Mouse (Mus musculus): ENCODE results near the gene Atp1a1. TPM values are rescaled to one million over a fixed set of nuclear protein-coding genes. Genes with fewer than 3 reads are reported as not detected.

Atp1a1 gene
- polyA plus RNA-seq, 1 experiment from 2014 or later: 58.4 TPM

DNA sequence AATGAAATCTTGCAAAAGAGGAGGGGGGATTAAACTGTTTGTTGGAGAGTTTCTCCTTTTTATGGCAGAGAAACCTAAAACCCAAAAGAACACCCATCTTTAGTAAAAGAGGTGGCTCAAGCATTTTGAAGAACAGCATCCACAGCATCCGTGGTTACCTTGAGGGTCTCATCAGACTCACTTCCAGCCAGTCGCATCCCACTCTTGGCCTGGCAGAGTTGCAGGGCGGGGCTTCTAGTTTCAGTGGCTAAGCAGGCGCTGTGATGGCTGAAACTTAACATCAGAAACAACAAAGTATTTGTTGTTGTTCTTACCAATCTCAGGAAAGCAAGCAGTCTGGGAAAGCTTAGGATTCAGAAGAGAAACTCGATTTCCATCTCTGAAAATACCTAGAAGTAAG lies 807 bp upstream of the Atp1a1 start:
- H3K4me2 ChIP-seq (ENCODE audit: low read length): peak overlapping the region; percentile 57
- peaks cover 34% of the 10 kb centered on the region for H3K4me1 ChIP-seq (ENCODE audit: control insufficient read depth, insufficient read depth, low read length)
- no peak for ATAC-seq
- H3K9ac ChIP-seq (ENCODE audit: low read depth, low read length): 0 out of 2 replicates have a peak overlapping the region, but pooled peaks have one; percentile 17
- H3K9me3 ChIP-seq (replicated peaks; ENCODE audit: control insufficient read depth, low read length, poor library complexity, severe bottlenecking): no peaks in the 10 kb centered on the region
- WGBS: 21% methylated on average over 5 of the region's 5 CpGs
- no peaks in the 10 kb centered on the region for H3K36me3 ChIP-seq (ENCODE audit: control insufficient read depth, insufficient read depth, low read length)
- peak overlapping the region; percentile 63 for H3K4me3 ChIP-seq (ENCODE audit: low read depth, low read length)
- H3K27ac ChIP-seq (ENCODE audit: low read length): peak overlapping the region; percentile 91
- H3K27me3 ChIP-seq (ENCODE audit: control insufficient read depth, insufficient read depth, low read depth, low read length): no peaks in the 10 kb centered on the region

DNA sequence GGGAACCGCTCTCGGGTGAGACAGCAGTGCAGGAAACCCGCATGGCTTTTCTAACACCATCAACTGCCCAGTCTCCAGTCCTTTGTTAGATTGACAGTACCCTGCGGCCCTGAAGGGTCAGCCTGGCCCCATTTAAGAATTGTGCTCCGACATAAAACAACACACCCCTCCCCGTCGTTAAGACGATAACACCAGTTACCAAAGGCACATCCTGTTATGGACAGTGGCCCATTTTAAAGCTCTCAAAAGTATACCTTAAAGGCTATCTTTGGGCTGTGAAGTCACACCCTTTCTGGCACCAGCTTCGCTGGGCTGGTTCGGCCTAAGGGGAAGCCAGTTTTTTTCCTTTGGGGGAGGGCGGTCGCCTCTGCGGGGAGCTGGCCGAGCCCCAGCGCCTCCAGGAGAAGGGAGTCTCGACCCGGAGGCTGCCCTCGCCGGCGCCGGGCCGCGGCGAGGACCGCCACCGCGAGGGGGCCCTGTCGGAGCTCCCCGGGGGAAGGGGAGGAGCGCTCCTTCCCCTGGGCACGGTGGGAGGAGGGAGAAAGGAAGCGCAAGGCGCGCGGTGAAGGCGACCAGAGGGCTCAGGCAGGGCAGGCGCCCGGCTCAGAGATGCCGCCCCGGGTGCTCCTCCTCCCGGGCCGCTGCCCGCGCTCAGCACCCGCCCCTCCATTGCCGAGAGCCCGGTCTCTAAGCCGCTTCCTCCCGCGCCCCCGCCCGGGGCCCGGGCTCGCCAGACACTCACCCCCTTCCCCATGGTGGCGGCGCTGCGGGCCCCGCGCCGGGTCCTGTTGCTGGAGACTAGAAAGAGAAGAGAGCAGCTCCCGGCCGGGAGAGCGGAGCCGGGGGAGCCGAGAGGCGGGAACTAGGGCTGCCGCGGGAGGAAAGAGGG lies 579 bp downstream of the Atp1a1 start:
- ATAC-seq: peak; percentile 81
- Histone ChIP-seq H3K4me2 (ENCODE audit: low read length) (peak overlapping the region; percentile 57), H3K9ac (ENCODE audit: low read depth, low read length) (peak overlapping the region; percentile 83), H3K36me3 (ENCODE audit: control insufficient read depth, insufficient read depth, low read length) (no peaks in the 10 kb centered on the region), H3K9me3 (replicated peaks; ENCODE audit: control insufficient read depth, low read length, poor library complexity, severe bottlenecking) (no peaks in the 10 kb centered on the region), H3K27ac (ENCODE audit: low read length) (peak overlapping the region; percentile 91), H3K4me3 (ENCODE audit: low read depth, low read length) (peak overlapping the region; percentile 63), H3K4me1 (ENCODE audit: control insufficient read depth, insufficient read depth, low read length) (peaks cover 47% of the 10 kb centered on the region), H3K27me3 (ENCODE audit: control insufficient read depth, insufficient read depth, low read depth, low read length) (no peaks in the 10 kb centered on the region)
- WGBS: under 1% methylated on average over 47 of the region's 68 CpGs

DNA sequence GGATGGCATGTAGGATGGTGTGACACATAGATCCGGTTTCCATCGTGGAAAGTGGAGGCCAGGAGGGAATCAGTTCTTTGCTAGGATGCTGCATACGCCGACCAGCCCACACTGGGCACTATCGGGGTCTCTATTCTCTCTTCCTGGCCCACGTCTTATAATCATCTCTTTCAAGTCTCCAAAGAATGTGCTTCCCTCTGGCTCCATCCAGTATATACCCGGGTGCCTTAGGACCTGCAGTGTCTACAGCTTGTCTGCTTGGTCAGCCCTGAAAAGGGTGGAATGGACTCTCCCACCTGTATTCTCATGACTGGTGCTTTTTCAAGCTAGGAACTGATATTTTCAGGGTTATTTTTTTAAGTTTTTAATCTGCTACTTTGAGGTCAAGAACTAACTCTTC lies 1.3 kb downstream of the Atp1a1 start:
- peak overlapping the region; percentile 63 for H3K4me3 ChIP-seq (ENCODE audit: low read depth, low read length)
- H3K36me3 ChIP-seq (ENCODE audit: control insufficient read depth, insufficient read depth, low read length): no peaks in the 10 kb centered on the region
- H3K4me2 ChIP-seq (ENCODE audit: low read length): peak overlapping the region; percentile 57
- no peaks in the 10 kb centered on the region for H3K27me3 ChIP-seq (ENCODE audit: control insufficient read depth, insufficient read depth, low read depth, low read length)
- H3K4me1 ChIP-seq (ENCODE audit: control insufficient read depth, insufficient read depth, low read length): peaks cover 52% of the 10 kb centered on the region
- no peak for ATAC-seq
- H3K9me3 ChIP-seq (replicated peaks; ENCODE audit: control insufficient read depth, low read length, poor library complexity, severe bottlenecking): no peaks in the 10 kb centered on the region
- peak overlapping the region; percentile 91 for H3K27ac ChIP-seq (ENCODE audit: low read length)
- peak overlapping the region; percentile 83 for H3K9ac ChIP-seq (ENCODE audit: low read depth, low read length)
- WGBS: 32% methylated on average over 7 of the region's 7 CpGs

DNA sequence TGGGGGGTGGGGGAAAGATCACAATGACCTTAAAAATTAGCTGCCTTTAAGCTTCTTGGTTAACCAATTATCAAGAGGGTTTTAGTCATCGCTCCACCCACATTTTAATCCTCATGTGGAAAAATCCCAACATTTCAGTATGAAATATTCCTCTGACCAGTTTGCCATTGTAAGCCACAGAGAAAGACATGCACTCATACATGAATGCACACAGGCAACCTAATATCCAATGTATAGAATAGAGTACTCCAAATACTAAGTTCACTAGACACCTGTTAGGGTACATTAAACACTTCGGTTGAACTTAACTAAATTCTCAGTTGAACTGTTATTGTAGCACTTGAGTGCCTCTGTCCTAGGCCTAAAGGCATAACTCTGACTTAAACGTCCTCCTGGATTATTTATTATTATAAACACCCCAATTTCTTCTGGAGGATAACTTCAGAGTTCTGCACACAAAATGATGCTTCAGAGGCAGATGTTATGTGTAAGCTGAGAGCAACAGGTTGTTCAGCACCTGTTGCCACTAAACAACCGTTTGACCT lies 1.9 kb downstream of the Atp1a1 start:
- Histone ChIP-seq H3K4me3 (ENCODE audit: low read depth, low read length) (peak overlapping the region; percentile 63), H3K27me3 (ENCODE audit: control insufficient read depth, insufficient read depth, low read depth, low read length) (no peaks in the 10 kb centered on the region), H3K36me3 (ENCODE audit: control insufficient read depth, insufficient read depth, low read length) (no peaks in the 10 kb centered on the region), H3K9ac (ENCODE audit: low read depth, low read length) (peak overlapping the region; percentile 83; the same call in 1 of the 2 replicates), H3K4me1 (ENCODE audit: control insufficient read depth, insufficient read depth, low read length) (peaks cover 54% of the 10 kb centered on the region), H3K27ac (ENCODE audit: low read length) (no peak overlapping the region), H3K4me2 (ENCODE audit: low read length) (peak overlapping the region; percentile 57), H3K9me3 (replicated peaks; ENCODE audit: control insufficient read depth, low read length, poor library complexity, severe bottlenecking) (no peaks in the 10 kb centered on the region)
- ATAC-seq: no peak
- WGBS: 82% methylated on average over 4 of the region's 4 CpGs

DNA sequence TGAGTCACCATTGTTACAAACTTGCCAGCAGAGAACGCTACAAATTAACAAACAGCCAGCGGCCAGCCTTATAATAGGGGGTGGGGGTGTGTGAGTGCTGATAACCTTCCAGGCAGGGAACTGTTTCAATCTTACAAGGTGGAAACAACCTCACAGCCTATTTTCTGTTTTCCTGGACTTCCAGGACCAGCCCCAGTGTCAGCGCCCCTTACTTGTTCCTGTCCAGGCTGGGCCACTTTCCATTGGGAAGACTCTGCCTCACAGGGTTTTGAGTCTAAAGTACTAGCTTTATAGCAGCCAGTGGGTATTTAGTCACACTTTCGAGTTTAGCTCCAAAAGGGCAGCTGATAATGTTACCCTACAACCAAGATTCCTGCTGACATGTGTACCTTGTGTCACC lies 2.8 kb downstream of the Atp1a1 start:
- 43% methylated on average over 4 of the region's 4 CpGs for WGBS
- no peak overlapping the region for H3K27ac ChIP-seq (ENCODE audit: low read length)
- peaks cover 56% of the 10 kb centered on the region for H3K4me1 ChIP-seq (ENCODE audit: control insufficient read depth, insufficient read depth, low read length)
- H3K4me2 ChIP-seq (ENCODE audit: low read length): peak overlapping the region; percentile 57
- ATAC-seq: no peak
- H3K9me3 ChIP-seq (replicated peaks; ENCODE audit: control insufficient read depth, low read length, poor library complexity, severe bottlenecking): no peaks in the 10 kb centered on the region
- H3K4me3 ChIP-seq (ENCODE audit: low read depth, low read length): 0 out of 2 replicates have a peak overlapping the region, but pooled peaks have one; percentile 5
- no peaks in the 10 kb centered on the region for H3K36me3 ChIP-seq (ENCODE audit: control insufficient read depth, insufficient read depth, low read length)
- H3K9ac ChIP-seq (ENCODE audit: low read depth, low read length): no peak overlapping the region
- no peaks in the 10 kb centered on the region for H3K27me3 ChIP-seq (ENCODE audit: control insufficient read depth, insufficient read depth, low read depth, low read length)

DNA sequence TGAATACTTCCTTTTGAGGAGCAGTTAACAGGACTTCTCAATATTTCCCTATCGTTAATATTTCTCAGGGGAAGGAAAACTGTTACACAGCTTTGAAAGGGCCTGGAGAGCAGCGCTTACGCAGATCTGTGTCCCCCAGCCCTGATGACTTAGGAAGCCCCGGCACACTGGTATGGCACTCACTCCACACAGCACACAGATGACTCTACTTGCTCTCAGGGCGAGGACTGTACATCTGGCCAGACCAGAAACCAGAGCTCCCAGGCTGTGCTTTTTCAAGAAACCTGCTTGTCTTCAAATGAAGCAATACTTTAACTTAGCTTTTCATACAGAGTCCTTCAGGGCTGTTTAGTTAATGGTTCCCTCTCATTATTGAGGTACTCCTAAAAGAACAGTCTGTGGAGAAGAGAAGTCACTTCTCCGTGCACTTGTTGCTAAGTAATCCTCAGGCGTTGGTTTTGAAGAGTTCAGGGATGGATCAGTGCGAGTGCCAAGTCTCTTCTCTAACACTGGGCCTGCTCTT lies 3.4 kb downstream of the Atp1a1 start:
- WGBS: 54% methylated on average over 8 of the region's 8 CpGs

DNA sequence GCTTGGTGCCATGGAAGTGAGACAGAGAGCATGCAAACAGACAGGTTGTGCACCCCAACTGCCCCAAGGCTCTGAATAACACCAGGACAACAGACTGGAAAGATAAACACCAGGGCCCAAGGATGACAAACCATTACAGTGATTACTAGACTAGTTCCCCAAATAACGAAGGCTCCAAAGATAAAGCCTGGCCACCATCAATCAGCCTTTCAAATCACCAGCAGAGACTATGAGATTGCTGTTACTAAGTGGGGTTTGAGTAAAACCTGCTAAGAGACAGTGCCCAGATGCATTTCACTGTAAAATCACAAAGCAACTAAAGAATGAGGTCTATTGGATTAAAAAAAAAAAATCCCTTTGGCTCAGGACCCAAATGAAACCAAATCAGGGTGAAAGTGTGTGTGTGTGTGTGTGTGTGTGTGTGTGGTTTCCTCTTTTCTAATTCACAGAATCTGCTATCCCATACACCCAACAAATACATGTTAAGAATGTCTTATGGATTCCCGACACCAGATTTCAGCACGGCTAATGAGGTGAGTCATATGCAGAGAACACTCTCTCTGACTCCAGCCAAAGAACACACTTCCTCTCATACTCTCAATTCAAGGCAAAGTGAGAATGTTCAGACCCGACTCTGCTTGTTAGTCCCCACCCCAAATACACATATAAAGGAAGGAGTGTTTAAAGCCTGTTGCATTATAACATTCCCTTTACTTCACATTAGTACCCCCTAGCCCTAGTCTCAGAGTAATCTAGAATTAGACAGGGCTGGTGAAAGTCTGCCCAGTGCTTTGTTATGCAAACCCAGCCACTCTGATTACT lies 4.4 kb downstream of the Atp1a1 start:
- Histone ChIP-seq H3K9ac (ENCODE audit: low read depth, low read length) (no peak overlapping the region; the same call in 1 of the 2 replicates), H3K4me2 (ENCODE audit: low read length) (peak overlapping the region; percentile 57), H3K4me1 (ENCODE audit: control insufficient read depth, insufficient read depth, low read length) (peaks cover 58% of the 10 kb centered on the region), H3K36me3 (ENCODE audit: control insufficient read depth, insufficient read depth, low read length) (no peaks in the 10 kb centered on the region), H3K27me3 (ENCODE audit: control insufficient read depth, insufficient read depth, low read depth, low read length) (no peaks in the 10 kb centered on the region), H3K4me3 (ENCODE audit: low read depth, low read length) (no peak overlapping the region), H3K9me3 (replicated peaks; ENCODE audit: control insufficient read depth, low read length, poor library complexity, severe bottlenecking) (no peaks in the 10 kb centered on the region), H3K27ac (ENCODE audit: low read length) (peak overlapping the region; percentile 11; the same call in 1 of the 2 replicates)
- WGBS: 21% methylated on average over 4 of the region's 4 CpGs
- no peak for ATAC-seq

More for the DNA sequence above, 3.4 kb downstream of the Atp1a1 start:
- Histone ChIP-seq H3K4me2 (ENCODE audit: low read length) (peak overlapping the region; percentile 57), H3K36me3 (ENCODE audit: control insufficient read depth, insufficient read depth, low read length) (no peaks in the 10 kb centered on the region), H3K9me3 (replicated peaks; ENCODE audit: control insufficient read depth, low read length, poor library complexity, severe bottlenecking) (no peaks in the 10 kb centered on the region), H3K4me3 (ENCODE audit: low read depth, low read length) (0 out of 2 replicates have a peak overlapping the region, but pooled peaks have one; percentile 5), H3K27me3 (ENCODE audit: control insufficient read depth, insufficient read depth, low read depth, low read length) (no peaks in the 10 kb centered on the region), H3K9ac (ENCODE audit: low read depth, low read length) (peak overlapping the region; percentile 36; the same call in 1 of the 2 replicates), H3K27ac (ENCODE audit: low read length) (no peak overlapping the region), H3K4me1 (ENCODE audit: control insufficient read depth, insufficient read depth, low read length) (peaks cover 61% of the 10 kb centered on the region)
- ATAC-seq: no peak

DNA sequence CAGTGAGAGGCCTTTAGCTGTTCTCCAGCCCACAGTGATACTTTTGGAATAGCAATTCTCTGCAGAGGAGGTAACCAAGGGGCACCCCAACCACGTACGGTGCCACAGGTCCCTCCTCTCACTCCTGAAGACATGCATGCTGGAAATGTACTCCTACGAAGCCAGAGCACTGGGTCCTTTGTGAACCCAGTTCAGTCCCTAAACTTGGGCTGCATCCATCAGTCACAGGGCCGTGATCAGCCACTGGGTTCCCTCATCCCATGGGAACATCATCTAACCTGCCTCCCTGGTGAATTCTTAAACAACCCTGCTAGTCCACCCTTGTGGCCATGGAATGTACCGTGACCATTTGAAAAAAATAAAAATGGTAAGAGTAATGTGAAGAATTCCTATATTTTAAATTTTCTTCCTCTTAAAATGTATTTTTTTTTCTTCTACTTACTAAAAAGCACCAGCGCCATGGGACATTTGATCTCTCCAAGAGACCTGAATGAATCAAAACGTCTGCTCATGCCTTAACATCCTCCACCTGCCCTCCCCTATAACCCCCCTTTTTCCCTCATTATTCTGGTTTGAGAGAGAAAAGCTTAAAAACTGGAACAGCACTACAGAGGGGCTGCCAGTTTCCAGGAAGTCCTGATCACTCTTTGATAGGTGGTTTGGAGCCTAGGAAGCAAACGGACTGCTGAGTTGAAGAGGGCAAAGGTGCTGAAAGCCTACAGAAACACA lies 5.1 kb downstream of the Atp1a1 start:
- H3K4me2 ChIP-seq (ENCODE audit: low read length): peak overlapping the region; percentile 57; the same call in 1 of the 2 replicates
- no peak overlapping the region for H3K4me3 ChIP-seq (ENCODE audit: low read depth, low read length)
- no peak overlapping the region for H3K27ac ChIP-seq (ENCODE audit: low read length)
- H3K9me3 ChIP-seq (replicated peaks; ENCODE audit: control insufficient read depth, low read length, poor library complexity, severe bottlenecking): no peaks in the 10 kb centered on the region
- no peaks in the 10 kb centered on the region for H3K27me3 ChIP-seq (ENCODE audit: control insufficient read depth, insufficient read depth, low read depth, low read length)
- peaks cover 57% of the 10 kb centered on the region for H3K4me1 ChIP-seq (ENCODE audit: control insufficient read depth, insufficient read depth, low read length)
- WGBS: 62% methylated on average over 8 of the region's 8 CpGs
- no peaks in the 10 kb centered on the region for H3K36me3 ChIP-seq (ENCODE audit: control insufficient read depth, insufficient read depth, low read length)
- no peak overlapping the region for H3K9ac ChIP-seq (ENCODE audit: low read depth, low read length)
- no peak for ATAC-seq
